Mouse (Mus musculus) embryonic facial prominence, embryonic 12.5 days (tissue): ENCODE measurements around the gene Fbxw5. TPM values are rescaled to one million over a fixed set of nuclear protein-coding genes. Genes with fewer than 3 reads are reported as not detected.

Experiments
- ATAC-seq: fragments of 200-750 bp; cut with Nextera tagmentation; 2 replicates; pipeline ENCODE4 v1.8.0; 2017; ENCODE audit not compliant: insufficient number of reproducible peaks, insufficient read depth, low FRiP score, low TSS enrichment
- H3K27ac ChIP-seq: fragments of 300-500 bp; sonication (generic); 2 replicates; pipeline ENCODE4 v1.5.1; 2016; ENCODE audit warnings: mild to moderate bottlenecking
- H3K27me3 ChIP-seq: fragments of 300-500 bp; sonication (generic); 2 replicates; pipeline ENCODE4 v1.6.1; 2016; ENCODE audit warnings: mild to moderate bottlenecking, moderate library complexity
- H3K36me3 ChIP-seq: fragments of 300-500 bp; sonication (generic); 2 replicates; pipeline ENCODE4 v1.6.1; 2016; ENCODE audit warnings: mild to moderate bottlenecking
- H3K4me1 ChIP-seq: fragments of 300-500 bp; sonication (generic); 2 replicates; pipeline ENCODE4 v1.6.1; 2016
- H3K4me2 ChIP-seq: fragments of 300-500 bp; sonication (generic); replicated peaks from 2 replicates; pipeline ENCODE4 v1.6.1; 2016; ENCODE audit warnings: mild to moderate bottlenecking, moderate library complexity
- H3K4me3 ChIP-seq: fragments of 300-500 bp; sonication (generic); 2 replicates; pipeline ENCODE4 v1.5.1; 2016; ENCODE audit warnings: mild to moderate bottlenecking
- H3K9ac ChIP-seq: fragments of 300-500 bp; sonication (generic); 2 replicates; pipeline ENCODE4 v1.6.1; 2016; ENCODE audit warnings: mild to moderate bottlenecking, moderate library complexity
- H3K9me3 ChIP-seq: fragments of 300-500 bp; sonication (generic); 2 replicates; pipeline ENCODE4 v1.6.1; 2016; ENCODE audit warnings: mild to moderate bottlenecking, moderate library complexity
- WGBS: fragments of 180-500 bp; shearing (Covaris S2); methylation state at CpG from one replicate; pipeline ENCODE4 v1.1.7; 2016; 5-methylcytosine and 5-hydroxymethylcytosine counted together
- polyA plus RNA-seq: library from polyadenylated mRNA; unstranded; fragments of >200 nt; fragmentation: Nextera tagmentation; extraction: Ambion mirVana; gene quantifications from 2 replicates; pipeline ENCODE4 v1.2.1, GENCODE M21; 2016

The Fbxw5 gene
- polyA plus RNA-seq, 1 experiment from 2014 or later, result 82.8 TPM

DNA sequence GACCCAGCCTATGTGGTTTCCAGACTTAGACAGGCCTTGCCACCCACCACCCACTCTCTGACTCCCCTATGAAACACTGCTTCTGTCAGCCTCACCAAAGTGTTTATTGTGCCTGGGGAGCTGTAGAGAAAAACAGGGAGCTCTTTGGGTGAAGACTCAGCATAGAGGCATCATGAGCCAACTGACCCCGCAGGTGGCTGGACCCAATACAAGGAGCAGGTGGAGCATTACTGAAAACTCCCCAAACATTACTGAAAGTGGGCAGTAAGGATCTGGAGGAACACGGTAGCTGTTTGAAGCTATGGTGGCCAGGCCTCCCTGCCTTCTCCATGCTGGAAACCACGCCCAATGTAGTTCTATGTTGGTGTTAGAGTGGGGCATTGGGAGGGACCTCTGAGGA lies 36.9 kb upstream of the Fbxw5 start:
- H3K36me3 ChIP-seq, result peaks cover 7% of the 10 kb centered on the region; the same call in 1 of the 2 replicates
- ATAC-seq, result no peak
- no peak overlapping the region for H3K4me3 ChIP-seq
- no peaks in the 10 kb centered on the region for H3K27me3 ChIP-seq
- 91% methylated on average over 3 of the region's 3 CpGs for WGBS
- H3K9me3 ChIP-seq, result no peaks in the 10 kb centered on the region
- peaks cover 22% of the 10 kb centered on the region for H3K4me1 ChIP-seq
- H3K4me2 ChIP-seq, result no peak overlapping the region
- H3K27ac ChIP-seq, result no peak overlapping the region
- H3K9ac ChIP-seq, result no peak overlapping the region

DNA sequence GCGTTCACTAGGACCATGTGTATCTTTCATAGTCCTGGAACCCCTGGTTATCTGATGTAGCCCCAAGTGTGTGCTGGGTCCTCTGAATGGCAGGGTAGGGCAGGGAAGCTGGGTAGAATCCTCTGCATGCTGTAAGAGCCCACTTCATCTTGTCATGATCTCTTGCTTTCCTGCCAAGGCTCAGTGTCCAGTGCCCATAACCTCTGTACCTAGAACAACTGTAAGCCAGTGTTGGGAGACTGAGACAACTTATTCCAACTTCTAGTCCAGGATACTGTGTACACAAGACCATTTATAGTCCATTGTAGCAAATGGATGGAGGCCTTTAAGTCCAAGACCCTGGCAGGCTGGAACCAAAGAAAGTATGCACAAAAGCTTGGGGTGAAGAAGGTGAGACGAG lies 35.3 kb upstream of the Fbxw5 start:
- Histone ChIP-seq H3K9ac (no peak overlapping the region), H3K36me3 (no peaks in the 10 kb centered on the region), H3K4me3 (no peak overlapping the region), H3K4me1 (peaks cover 12% of the 10 kb centered on the region), H3K9me3 (no peaks in the 10 kb centered on the region), H3K27me3 (no peaks in the 10 kb centered on the region), H3K4me2 (no peak overlapping the region), H3K27ac (no peak overlapping the region)
- 81% methylated on average over 2 of the region's 2 CpGs for WGBS
- ATAC-seq, result no peak

DNA sequence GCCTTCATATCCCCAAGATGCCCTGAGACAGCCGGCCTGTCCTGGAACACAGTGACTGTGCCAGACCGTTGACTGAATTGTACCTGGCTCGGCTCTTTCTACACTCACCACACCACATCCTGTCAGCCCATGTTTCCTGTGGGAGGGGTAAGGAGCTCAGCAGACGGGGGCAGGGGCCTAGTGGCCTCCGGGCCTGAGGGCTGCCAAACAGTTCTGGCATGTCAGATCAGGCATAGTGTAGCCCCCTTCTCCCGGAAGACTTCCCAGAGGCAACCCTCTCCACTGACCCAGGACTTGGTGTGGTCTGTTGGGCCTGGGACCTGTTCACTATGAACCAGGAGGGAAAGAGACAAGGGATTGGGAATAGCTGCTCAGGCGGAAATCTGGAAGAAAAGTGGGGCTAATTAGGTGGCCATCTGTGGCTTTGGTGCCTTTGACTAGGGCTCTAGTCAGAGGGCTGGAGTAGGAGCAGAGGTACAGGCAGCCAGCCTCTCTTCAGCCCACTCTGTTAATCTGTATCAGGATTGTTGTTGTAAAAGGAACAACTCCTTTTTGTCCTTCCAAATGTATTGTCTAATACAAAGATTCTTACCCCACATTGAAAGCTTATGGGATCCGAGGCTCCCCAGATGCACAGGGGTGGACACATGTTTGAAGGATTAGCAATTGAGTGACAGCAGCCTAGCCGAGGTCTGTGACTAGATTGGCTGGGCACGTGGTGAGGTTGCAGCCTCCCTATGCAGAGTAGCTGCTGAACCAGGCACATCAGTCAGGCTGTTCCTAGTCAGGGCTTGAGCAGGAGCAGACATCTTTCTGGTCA lies 34.5 kb upstream of the Fbxw5 start:
- H3K4me1 ChIP-seq, result peaks cover 12% of the 10 kb centered on the region
- no peak overlapping the region for H3K27ac ChIP-seq
- H3K9me3 ChIP-seq, result no peaks in the 10 kb centered on the region
- no peak; the same call in 1 of the 2 replicates for ATAC-seq
- no peaks in the 10 kb centered on the region for H3K27me3 ChIP-seq
- H3K9ac ChIP-seq, result no peak overlapping the region
- H3K36me3 ChIP-seq, result no peaks in the 10 kb centered on the region
- WGBS, result 35% methylated on average over 10 of the region's 10 CpGs
- no peak overlapping the region for H3K4me2 ChIP-seq
- no peak overlapping the region for H3K4me3 ChIP-seq

DNA sequence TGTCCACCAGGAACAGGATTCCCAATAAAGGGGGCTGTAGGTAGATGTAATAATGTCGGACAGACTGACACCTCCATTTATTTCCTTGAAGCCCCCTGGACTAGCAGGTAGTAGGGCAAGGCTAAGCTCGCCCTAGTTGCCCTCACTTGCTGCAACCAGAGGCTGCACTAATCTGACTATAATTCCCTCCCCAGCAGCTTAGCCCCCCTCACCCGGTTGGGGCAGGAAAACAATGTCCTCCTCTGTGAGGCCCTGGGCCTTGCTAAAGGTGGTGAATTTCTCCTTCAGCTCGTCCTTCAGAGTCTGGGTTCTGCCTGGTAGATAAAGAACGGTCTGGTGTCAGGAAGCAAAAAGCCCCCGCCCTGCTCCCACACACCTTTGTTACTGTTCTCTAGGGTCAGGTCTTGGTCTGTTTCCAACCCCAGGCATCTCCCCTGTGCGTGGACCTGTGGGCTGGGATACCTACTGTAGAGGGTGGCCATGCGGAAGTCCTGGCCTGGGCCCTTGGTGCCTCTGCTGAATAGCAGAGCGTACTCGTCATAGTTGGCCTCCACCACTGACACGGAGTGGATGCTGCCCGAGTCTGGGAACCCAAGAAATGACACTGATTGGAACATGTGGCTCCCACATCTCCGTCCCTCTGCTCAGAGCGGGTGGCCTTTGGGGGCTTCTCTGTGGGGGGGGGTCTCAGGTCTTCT lies 32.8 kb upstream of the Fbxw5 start:
- Histone ChIP-seq H3K27me3 (no peaks in the 10 kb centered on the region), H3K27ac (no peak overlapping the region), H3K9ac (no peak overlapping the region), H3K4me1 (0 out of 2 replicates have a peak, but pooled peaks cover 6% of the 10 kb centered on the region), H3K4me2 (no peak overlapping the region), H3K9me3 (no peaks in the 10 kb centered on the region), H3K4me3 (no peak overlapping the region), H3K36me3 (no peaks in the 10 kb centered on the region)
- no peak for ATAC-seq
- WGBS, result 76% methylated on average over 14 of the region's 14 CpGs

DNA sequence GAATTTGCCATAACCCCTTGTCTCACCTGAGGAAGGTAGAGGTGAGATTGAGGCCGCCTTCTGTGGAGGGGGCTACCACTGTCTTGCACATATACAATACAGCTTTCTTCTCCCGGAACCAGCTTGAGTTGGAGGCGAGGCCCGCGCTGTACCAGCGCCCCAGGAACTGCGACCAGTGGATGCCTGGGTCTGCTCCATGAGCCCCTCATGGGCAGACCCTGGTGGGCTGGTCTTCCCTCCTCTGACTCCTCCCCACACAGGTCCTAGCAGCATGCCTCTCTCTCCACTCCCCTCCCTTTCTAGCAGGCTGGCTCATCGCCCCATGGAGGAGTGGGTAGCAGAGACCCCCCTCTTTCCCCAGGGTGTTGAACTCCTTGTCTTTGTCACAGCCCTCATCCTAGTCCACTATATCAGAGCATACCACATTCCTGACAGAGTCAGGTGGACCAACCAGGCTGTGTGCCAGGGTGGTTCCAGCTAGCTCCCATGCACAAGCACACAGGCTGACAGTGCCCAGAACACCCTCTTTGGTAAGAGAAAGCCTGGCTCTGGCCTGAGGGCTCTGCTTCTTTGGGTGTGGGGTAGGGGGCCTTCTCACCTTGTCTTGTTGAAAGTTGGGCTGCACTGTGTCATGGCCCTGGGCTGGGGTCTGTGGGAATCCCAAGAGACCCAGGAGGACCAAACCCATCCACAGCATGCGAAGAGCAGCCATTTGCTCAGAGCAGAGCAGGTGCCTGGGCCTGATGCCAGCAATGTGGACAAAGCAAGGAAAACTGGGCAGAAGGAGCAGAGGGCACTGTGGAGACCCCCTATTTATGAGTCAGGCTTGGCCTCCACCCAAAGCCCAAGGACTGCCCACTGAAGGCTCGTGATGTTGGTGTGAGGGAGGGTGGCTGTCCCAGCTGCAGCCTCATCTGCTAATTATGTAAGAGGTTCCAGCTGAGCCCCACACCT lies 31.3 kb upstream of the Fbxw5 start:
- 73% methylated on average over 10 of the region's 10 CpGs for WGBS
- Histone ChIP-seq H3K9ac (no peak overlapping the region), H3K9me3 (no peaks in the 10 kb centered on the region), H3K27me3 (no peaks in the 10 kb centered on the region), H3K4me2 (no peak overlapping the region), H3K4me3 (no peak overlapping the region), H3K4me1 (0 out of 2 replicates have a peak, but pooled peaks cover 6% of the 10 kb centered on the region), H3K36me3 (no peaks in the 10 kb centered on the region), H3K27ac (no peak overlapping the region)
- peak; percentile 25; the same call in 1 of the 2 replicates for ATAC-seq

DNA sequence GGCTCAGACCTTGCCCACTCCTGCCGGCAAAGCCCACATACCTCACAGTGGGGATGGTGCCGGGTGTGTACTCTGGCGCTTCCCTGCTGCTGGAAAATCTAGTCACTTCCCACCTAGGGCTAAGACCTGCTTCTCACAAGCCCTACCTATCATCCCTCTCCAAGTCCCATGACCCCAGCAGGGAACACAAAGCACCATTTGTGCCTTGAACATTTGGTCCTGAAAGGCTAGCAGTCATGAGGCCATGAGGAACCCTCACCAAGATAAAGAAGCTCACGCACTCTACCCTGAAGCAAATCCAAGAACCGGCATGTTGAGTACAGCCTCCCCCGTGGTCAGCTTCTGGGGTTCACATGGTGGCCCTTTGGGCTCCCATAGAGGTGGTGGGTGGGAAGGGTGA lies 30.6 kb upstream of the Fbxw5 start, which contains the start of gene Ptgds:
TSS of gene Ptgds (minus strand) at position 78 of the 400 bp plus-strand sequence.
- no peaks in the 10 kb centered on the region for H3K36me3 ChIP-seq
- no peak within 1 kb of the TSS for H3K27ac ChIP-seq
- H3K9me3 ChIP-seq, result no peaks in the 10 kb centered on the region
- 0 out of 2 replicates have a peak, but pooled peaks cover 6% of the 10 kb centered on the region for H3K4me1 ChIP-seq
- no peak within 1 kb of the TSS for H3K4me3 ChIP-seq
- H3K4me2 ChIP-seq, result no peak within 1 kb of the TSS
- H3K27me3 ChIP-seq, result no peaks in the 10 kb centered on the region
- no peak for ATAC-seq
- no peak within 1 kb of the TSS for H3K9ac ChIP-seq
- WGBS, result 49% methylated on average over 6 of the region's 6 CpGs

DNA sequence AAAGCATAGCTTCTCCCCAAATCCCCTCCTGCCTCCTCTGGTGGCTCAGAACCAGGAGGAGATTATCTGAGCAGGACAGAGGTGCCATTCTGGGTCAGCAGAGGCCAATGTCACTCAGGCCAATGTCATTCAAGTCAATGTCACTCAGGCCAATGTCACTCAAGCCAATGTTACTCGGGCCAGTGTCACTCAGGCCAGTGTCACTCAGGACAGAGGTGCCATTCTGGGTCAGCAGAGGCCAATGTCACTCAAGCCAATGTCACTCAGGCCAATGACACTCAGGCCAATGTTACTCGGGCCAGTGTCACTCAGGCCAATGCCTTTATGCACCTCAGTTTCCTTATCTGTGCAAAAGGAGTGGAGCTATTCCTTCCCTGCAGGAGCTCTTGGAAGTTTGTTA lies 28.0 kb upstream of the Fbxw5 start:
- no peak overlapping the region for H3K4me3 ChIP-seq
- WGBS, result 67% methylated on average over 2 of the region's 2 CpGs
- 0 out of 2 replicates have a peak, but pooled peaks cover 4% of the 10 kb centered on the region for H3K4me1 ChIP-seq
- H3K36me3 ChIP-seq, result no peaks in the 10 kb centered on the region
- H3K9me3 ChIP-seq, result no peaks in the 10 kb centered on the region
- H3K27me3 ChIP-seq, result no peaks in the 10 kb centered on the region
- no peak overlapping the region for H3K27ac ChIP-seq
- no peak overlapping the region for H3K4me2 ChIP-seq
- no peak overlapping the region for H3K9ac ChIP-seq
- ATAC-seq, result no peak

DNA sequence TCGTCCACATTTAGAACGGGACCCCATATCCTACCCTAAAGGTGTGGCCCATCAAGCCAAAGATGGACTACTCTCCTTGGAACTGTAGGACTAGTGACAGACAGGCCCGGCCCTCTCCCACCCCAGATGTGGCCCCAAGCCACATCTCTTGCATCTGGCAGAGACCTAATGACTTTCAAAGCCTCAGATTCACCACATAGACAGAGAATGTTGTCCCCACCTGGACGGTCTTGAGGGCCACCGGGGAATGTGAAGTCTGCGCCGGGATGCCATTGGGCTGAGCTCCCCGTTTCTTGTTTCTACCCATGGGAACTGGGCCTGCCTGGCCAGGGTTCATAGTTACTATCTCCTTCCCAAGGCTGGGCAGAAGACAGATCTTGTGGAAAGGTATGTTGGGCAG lies 23.0 kb upstream of the Fbxw5 start:
- no peak for ATAC-seq

DNA sequence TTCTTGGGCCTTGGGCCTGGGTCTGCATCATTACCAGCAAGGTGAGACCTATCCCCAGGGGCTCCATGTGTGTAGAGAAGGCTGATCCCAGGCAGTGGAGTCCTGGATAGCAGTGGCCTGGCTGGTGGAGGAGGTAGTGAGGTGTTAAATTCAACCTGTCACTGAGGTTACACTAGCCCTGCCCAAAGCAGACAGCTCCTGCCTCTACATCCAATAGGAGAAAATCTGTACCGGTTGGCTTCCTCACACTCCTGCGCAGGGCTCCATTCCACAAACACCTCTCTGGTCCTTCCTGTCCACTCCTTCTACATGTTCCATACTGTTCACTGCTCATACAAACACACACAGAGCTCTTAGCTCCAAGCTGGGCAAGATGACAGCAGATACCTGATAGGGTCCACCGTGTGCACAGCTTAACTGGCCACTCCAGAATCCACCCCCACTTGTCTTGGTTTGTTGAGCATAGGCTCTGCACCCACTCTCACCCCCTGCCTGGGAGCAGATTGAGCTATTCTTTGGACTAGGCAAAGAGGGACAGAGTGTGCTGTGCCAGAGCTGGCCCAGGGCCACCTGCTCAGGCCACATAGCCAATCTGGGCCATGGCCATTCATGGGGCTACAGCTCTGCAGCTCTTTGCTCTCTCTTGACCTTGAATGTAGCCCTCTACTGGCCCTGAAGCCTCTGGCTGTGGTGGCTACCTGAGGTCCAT lies 22.4 kb upstream of the Fbxw5 start:
- H3K4me3 ChIP-seq, result no peak overlapping the region
- H3K4me2 ChIP-seq, result no peak overlapping the region
- no peak overlapping the region for H3K9ac ChIP-seq
- no peaks in the 10 kb centered on the region for H3K36me3 ChIP-seq
- no peak for ATAC-seq
- H3K9me3 ChIP-seq, result no peaks in the 10 kb centered on the region
- 86% methylated on average over 3 of the region's 3 CpGs for WGBS
- no peak overlapping the region for H3K27ac ChIP-seq
- H3K27me3 ChIP-seq, result no peaks in the 10 kb centered on the region
- H3K4me1 ChIP-seq, result no peaks in the 10 kb centered on the region

More for the DNA sequence above, 23.0 kb upstream of the Fbxw5 start:
- no peak overlapping the region for H3K4me2 ChIP-seq
- no peak overlapping the region for H3K27ac ChIP-seq
- no peaks in the 10 kb centered on the region for H3K36me3 ChIP-seq
- no peaks in the 10 kb centered on the region for H3K4me1 ChIP-seq
- no peak overlapping the region for H3K9ac ChIP-seq
- 91% methylated on average over 8 of the region's 8 CpGs for WGBS
- no peak overlapping the region for H3K4me3 ChIP-seq
- no peaks in the 10 kb centered on the region for H3K9me3 ChIP-seq
- H3K27me3 ChIP-seq, result no peaks in the 10 kb centered on the region

DNA sequence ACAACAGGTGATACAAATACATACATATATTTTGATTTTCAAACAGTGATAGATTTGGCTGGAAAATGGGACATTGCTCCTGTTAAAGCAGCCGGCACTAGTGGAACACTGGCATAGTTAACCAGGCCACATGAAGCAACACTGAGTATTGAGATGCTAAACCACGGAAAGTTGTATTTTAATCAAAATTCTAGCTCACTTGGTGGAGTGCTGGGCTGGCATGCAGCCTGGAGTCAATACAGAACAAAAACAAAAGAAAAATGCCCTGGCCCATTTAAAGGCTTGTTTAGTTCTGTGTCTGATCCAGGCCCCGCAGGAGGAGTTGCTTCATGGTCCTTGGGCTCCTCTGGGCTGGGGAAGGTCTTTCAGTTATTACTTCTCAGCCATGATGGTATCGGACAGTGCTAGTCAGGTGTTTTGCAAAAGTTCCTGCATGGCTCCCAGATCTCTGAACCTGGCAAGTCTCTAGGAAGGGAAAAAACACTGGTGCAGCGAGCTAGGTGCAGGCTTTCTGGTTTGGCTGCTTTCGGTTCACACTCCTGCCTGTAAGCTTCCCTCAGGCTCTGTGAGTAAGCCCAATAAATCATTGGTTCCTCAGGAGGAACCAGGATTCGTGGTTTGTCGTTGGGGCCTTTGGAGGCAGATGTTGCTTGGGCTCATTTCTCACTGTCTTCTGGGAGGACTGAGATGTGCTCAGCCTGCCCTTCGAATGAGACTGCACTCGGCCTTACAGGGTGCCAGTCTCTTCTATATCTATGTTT lies 20.8 kb upstream of the Fbxw5 start:
- Histone ChIP-seq H3K36me3 (no peaks in the 10 kb centered on the region), H3K27ac (no peak overlapping the region), H3K4me2 (no peak overlapping the region), H3K9ac (no peak overlapping the region), H3K4me3 (no peak overlapping the region), H3K9me3 (no peaks in the 10 kb centered on the region), H3K27me3 (no peaks in the 10 kb centered on the region), H3K4me1 (no peaks in the 10 kb centered on the region)
- no peak for ATAC-seq
- WGBS, result 76% methylated on average over 10 of the region's 10 CpGs
